Mouse (Mus musculus): ENCODE data around the gene Slc11a2. TPM values are rescaled to one million over a fixed set of nuclear protein-coding genes. Genes with fewer than 3 reads are reported as not detected.
"Not testable (repeated sequence)": the region's sequence is repeated elsewhere in the genome, so short reads cannot be mapped to it uniquely, and the experiment has no call there.

Slc11a2 gene
- polyA plus RNA-seq, 1 experiment = 37.6 TPM

- peak; percentile 65 for DNase-seq (ENCODE audit: low read depth)
- TF ChIP-seq CTCF (IDR thresholded peaks at IDR 0.05; ENCODE audit: borderline replicate concordance, extremely low read depth, insufficient read depth, insufficient read length) = no peak
- TF ChIP-seq POLR2A (IDR thresholded peaks at IDR 0.05; ENCODE audit: borderline replicate concordance, extremely low read depth, insufficient read depth, insufficient read length, poor library complexity, severe bottlenecking) = no peak
Observed at GRCm38 (mm10) chr15:100429959-100430565, 5.2 kb upstream of the Slc11a2 start.

GRCm38 (mm10) chr15:100428296-100428905, 3.5 kb upstream of the Slc11a2 start:
- TF ChIP-seq CTCF (IDR thresholded peaks at IDR 0.05; ENCODE audit: borderline replicate concordance, extremely low read depth, insufficient read depth, insufficient read length) = no peak
- no peak for TF ChIP-seq POLR2A (IDR thresholded peaks at IDR 0.05; ENCODE audit: borderline replicate concordance, extremely low read depth, insufficient read depth, insufficient read length, poor library complexity, severe bottlenecking)
- DNase-seq (ENCODE audit: low read depth) = no peak

GRCm38 (mm10) chr15:100423916-100424315, 956 bp downstream of the Slc11a2 start:
- no peak for DNase-seq (ENCODE audit: low read depth)
- TF ChIP-seq CTCF (IDR thresholded peaks at IDR 0.05; ENCODE audit: borderline replicate concordance, extremely low read depth, insufficient read depth, insufficient read length) = no peak
- TF ChIP-seq POLR2A (IDR thresholded peaks at IDR 0.05; ENCODE audit: borderline replicate concordance, extremely low read depth, insufficient read depth, insufficient read length, poor library complexity, severe bottlenecking) = no peak

DNA sequence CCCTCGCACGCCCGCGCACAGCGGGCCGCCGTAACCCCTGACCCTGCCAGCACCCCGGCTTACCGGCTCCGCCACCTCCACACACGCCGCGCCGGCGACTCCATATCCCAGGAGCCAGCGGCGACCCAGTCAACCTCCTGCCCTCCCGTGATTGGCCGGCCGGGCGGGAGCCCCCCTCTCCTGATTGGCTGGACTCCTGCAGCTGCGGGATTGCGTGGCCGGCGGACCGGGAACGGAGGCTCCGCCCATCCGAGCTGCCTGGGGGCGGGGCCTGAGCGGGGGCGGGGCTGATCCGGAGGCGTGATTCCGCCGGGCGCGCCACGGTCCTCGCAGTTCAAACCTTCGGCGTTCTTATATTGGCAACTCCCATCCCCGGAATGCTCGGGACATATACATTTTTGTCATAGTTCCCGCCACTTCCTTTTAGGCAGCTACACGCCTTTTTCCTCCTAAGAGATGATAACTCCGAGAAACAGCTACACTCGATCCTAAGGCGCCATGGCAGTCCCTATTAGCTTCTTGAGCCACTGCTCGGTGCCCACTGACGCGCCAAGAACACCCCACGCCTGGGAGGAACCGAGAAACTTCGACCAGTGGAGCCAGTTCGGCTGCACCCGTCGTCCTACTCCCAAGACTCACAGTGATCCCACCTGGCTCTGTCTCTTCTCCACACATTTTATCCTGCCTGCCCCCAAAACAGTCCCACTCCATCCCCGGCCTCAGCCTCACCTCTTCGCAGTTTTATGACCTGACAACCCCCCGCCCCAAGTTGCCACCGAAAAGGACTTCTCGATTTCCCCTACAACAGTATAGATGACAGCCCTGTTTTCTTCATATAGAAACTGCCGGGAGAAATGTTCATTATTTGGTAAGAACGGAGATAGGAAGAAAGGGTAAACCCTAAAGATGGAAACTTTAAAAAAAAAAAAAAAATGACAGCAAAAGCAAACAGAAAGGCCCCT, 1.7 kb downstream of the Slc11a2 start:
- TF ChIP-seq CTCF (IDR thresholded peaks at IDR 0.05; ENCODE audit: borderline replicate concordance, extremely low read depth, insufficient read depth, insufficient read length) = no peak
- peak; percentile 89 for TF ChIP-seq POLR2A (IDR thresholded peaks at IDR 0.05; ENCODE audit: borderline replicate concordance, extremely low read depth, insufficient read depth, insufficient read length, poor library complexity, severe bottlenecking)
- peak; percentile 97 for DNase-seq (ENCODE audit: low read depth)

DNA sequence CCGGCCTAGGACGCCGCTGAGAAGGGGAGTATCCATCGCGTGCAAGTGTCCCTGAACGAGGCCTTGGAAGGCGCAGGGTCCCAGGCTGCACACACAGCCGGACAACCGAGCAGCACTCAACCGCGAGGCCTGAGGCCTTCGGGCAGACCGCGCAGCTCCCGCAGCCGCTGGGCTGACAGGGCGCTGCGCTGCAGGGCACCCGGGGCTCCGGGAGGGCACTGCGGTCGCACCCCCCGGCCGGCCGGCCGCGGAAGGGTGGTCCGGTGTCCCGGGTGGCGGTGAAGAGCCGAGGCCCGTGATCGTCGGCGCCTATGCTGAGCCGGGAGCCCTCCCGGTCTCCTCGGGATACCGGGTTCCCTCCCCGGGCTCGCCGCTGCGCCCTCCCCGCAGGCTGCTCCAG, 2.4 kb downstream of the Slc11a2 start:
- peak; percentile 50 for DNase-seq (ENCODE audit: low read depth)
- TF ChIP-seq CTCF (IDR thresholded peaks at IDR 0.05; ENCODE audit: borderline replicate concordance, extremely low read depth, insufficient read depth, insufficient read length) (no peak), POLR2A (IDR thresholded peaks at IDR 0.05; ENCODE audit: borderline replicate concordance, extremely low read depth, insufficient read depth, insufficient read length, poor library complexity, severe bottlenecking) (no peak)

- not testable (repeated sequence) for DNase-seq (ENCODE audit: low read depth)
Observed at GRCm38 (mm10) chr15:100421758-100422197, 3.1 kb downstream of the Slc11a2 start, which contains the start of gene Gm5475. Gene Gm5475 (plus strand): TSS chr15:100422147.

DNA sequence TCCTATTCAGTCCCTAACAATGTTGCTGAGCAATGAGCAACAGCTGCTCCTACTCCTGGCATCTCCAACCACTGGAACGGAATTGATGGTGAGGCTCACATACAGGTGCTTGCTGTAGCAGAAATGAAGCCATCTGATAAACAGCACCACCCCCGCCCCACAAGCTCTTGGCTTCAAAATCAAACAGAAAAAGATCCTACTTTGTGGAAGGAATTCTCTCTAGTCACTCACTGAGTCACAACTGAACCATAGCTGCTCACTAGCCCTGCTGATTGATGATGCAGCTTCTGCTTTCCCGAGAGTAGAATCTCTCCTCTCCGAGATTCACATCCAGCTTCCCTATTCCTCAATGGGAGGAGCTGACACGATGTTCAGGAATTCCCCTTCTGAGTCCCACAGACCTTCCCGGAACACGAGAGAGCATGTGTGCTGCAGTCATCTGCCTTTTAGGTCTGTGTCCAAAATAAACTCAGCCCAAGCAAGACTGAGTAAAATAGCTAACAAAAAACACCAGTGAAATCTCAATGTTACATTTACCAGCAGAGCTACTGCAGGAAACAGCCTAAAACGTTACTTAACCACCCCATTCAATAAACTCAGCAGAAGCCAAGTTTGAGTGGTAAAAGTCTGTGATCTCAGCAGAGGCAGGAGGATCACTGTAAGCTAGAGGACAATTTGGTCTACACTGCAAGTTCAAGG, 3.7 kb downstream of the Slc11a2 start:
- TF ChIP-seq POLR2A (IDR thresholded peaks at IDR 0.05; ENCODE audit: borderline replicate concordance, extremely low read depth, insufficient read depth, insufficient read length, poor library complexity, severe bottlenecking) (no peak), CTCF (IDR thresholded peaks at IDR 0.05; ENCODE audit: borderline replicate concordance, extremely low read depth, insufficient read depth, insufficient read length) (no peak)

DNA sequence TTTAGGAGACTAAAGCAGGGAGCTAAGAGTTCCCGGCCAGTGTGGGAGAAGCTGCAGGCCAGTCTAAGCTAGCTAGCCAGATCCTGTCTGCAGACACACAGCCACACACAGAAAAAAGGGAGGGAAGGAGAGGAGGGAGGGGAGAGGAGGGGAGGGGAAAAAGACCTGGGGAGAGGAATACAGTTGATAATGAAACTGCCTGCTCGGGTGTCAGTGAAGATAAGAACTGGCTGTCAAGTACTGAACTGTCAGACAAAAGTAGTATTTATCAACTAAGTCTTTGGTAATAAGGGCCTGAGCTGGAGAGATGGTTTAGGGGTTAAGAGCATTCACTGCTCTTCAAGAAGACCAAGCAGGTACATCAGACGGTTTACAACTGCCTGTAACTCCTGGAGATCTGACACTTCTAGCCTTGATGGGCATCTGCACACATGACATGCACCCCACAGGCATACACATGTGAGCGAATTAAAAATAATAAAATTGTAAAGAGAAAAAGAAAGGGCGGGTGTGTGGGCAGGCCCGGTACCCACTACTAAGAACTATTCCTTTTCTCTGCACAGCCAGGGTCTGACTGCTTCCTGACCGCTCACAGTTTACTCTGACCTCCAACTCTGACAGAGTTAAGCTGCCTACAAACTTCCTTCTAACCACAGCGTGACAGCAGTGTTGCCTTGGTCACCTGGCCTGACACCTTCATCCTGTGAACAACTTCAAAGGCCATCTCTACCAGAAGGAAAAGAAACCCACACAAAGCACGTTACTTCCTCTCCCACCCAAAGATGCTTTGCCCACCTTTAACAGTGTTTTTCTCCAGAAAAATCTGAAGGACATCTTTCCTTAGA, 4.7 kb downstream of the Slc11a2 start:
- no peak for DNase-seq (ENCODE audit: low read depth)
- TF ChIP-seq CTCF (IDR thresholded peaks at IDR 0.05; ENCODE audit: borderline replicate concordance, extremely low read depth, insufficient read depth, insufficient read length) = no peak
- no peak for TF ChIP-seq POLR2A (IDR thresholded peaks at IDR 0.05; ENCODE audit: borderline replicate concordance, extremely low read depth, insufficient read depth, insufficient read length, poor library complexity, severe bottlenecking)

More for the DNA sequence above, 3.7 kb downstream of the Slc11a2 start:
- no peak for DNase-seq (ENCODE audit: low read depth)

GRCm38 (mm10) chr15:100419311-100419710, 5.6 kb downstream of the Slc11a2 start:
- TF ChIP-seq POLR2A (IDR thresholded peaks at IDR 0.05; ENCODE audit: borderline replicate concordance, extremely low read depth, insufficient read depth, insufficient read length, poor library complexity, severe bottlenecking) (no peak), CTCF (IDR thresholded peaks at IDR 0.05; ENCODE audit: borderline replicate concordance, extremely low read depth, insufficient read depth, insufficient read length) (no peak)
- DNase-seq (ENCODE audit: low read depth) = peak; percentile 33

DNA sequence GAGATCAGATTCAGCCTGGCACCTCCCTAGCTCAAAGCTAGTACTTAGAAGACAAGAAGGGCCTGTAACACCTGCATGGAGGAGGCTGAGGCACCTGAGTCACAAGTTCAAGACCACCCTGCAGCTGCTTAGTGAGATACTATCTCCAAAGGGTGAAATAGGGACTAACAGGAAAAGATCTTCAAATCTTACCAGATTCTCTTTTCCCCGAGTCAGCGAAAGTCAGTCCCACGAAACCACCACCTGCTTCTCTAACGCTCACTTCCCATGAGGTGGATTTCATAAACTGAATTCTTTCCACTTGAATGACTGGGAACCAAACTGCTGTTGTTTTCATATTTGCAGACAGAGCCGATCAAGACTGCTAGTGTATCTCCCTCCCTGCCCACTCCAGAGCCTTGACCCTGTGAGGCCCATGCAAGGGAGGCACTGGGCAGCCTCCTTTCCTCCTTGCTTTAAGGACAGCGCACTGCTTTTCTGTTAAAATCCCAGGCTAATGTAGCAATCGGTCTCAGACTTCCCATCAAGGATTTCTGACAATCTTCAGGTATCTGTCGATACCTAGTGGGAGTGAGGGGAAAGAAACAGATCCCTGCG, 6.9 kb downstream of the Slc11a2 start:
- DNase-seq (ENCODE audit: low read depth) = no peak
- TF ChIP-seq CTCF (IDR thresholded peaks at IDR 0.05; ENCODE audit: borderline replicate concordance, extremely low read depth, insufficient read depth, insufficient read length) = no peak
- no peak for TF ChIP-seq POLR2A (IDR thresholded peaks at IDR 0.05; ENCODE audit: borderline replicate concordance, extremely low read depth, insufficient read depth, insufficient read length, poor library complexity, severe bottlenecking)
